Mouse (Mus musculus) thymus, postnatal 14 days (tissue): ENCODE measurements around the gene Kctd3.
"Not testable (repeated sequence)": the region's sequence is repeated elsewhere in the genome, so short reads cannot be mapped to it uniquely, and the experiment has no call there.

Experiments used
- DNase-seq: peaks from one replicate; pipeline ENCODE4 v3.0.0; 2021

The Kctd3 gene

DNA sequence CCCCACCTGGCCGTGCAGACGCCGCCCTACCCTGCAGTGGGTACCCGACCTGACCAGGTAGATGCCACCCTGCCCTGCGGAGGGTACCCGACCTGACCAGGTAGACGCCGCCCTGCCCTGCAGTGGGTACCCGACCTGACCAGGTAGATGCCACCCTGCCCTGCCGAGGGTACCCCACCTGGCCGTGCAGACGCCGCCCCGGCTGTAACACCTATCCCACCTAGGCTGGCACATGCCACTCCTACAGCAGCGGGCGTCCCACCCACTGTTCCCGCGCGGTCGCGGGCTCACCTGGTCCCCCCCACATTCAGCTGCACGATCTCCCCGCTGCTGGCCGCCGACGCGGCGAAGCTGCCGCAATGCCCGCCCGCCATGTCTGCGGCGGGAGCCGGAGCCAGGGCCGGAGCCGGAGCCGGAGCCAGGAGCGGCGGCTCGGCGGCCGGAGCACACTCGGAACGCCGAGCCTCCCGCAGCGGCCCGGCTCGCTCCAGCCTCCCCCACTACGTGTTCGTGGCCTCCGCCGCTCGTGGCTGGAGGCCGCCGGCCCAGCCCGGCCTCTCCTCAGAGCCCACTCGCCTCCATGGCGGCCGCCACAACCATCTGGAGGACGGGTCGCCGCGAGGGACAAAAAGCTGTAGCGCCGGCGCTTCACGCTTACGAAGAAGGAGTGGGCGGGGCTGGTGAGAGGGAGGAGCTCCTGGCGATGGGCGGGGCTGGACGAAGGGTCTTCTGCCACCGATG lies at the start of gene Kctd3:
Gene Kctd3, minus strand, starts transcription at position 603 of the 741 bp plus-strand sequence.
- peak; percentile 98 for DNase-seq

DNA sequence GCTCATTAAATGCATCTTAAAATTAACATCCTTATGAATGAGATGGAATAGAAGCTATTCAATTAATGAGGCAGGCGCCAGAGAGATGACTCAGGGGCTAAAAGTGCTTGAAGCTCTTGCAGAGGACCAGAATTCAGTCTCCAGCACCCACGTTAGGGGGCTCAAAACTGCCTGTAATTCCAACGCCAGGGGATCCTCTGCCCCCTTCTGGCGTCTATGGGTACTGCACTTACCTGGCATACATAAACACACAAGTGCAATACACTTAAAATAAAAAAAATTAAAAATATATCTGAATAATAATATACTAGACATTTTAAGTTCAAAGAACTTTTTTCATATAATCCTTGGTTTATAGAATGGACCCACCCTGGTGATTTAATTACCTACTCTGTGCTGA lies 49.8 kb upstream of the Kctd3 start:
- DNase-seq, result no peak

DNA sequence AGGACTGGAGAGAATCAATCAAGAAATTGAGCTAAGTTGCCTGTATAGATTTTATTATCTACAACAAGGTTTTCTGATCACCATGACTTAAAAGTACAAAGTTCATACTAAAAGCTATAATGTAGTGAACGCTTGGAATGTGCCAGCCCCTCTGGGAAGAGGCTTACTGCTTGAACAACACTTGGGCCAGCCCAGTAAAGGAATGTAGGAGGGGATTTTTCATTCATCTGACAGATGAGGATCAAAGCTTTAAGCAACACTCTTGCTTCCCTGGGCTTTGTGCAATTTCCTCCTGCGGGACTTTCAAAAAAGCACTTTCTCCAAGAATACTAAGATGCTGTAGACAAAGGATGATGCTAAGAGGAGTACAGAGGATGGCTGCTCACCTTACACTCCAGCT lies 48.3 kb upstream of the Kctd3 start:
- DNase-seq, result no peak

DNA sequence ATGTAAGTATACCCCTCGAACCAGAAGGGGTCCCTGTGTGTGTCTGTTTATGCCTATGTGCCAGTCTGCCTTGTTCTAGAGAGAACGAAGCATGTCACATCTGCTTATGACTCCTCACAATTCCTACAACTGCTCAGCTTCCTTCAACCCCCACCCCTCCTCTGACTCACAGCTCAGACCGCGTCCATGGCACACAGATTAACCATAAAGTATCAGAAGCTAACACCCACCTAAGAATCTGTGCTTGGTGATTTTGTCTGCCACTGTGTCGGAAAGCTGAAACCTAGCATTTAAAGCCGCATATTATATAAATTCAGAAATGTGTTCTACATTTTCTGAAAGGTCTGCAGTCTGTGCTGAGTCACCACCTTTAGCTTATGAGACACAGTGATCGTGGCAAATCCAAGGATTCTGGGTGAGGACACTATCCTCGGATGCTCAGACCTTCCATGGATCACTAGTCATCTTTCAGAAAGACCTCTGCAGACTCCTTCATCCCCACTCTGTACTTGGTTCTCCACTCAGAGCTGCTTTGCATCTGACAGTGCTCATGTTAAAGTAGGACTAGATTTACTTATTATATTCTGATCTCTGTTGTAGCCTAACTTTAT lies 47.4 kb upstream of the Kctd3 start:
- no peak for DNase-seq

DNA sequence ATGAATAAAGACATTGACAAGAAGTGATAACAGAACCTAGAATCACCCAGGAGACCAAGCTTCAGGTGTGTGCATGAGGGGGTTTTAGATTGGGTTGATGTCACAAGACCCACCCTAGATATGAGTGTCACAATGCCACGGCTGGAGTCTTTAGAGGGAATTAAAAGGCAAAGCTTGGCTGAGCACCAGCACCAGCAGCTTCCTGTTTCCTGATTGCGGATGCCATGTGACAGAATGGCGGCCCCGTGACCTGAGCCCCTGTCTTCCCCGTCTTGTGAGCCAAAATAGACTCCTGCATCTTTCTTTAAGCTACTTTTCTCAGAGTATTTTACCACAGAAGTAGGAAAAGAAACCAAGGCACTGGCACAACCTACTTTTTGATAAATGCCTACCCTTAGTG lies 46.5 kb upstream of the Kctd3 start:
- DNase-seq, result no peak

DNA sequence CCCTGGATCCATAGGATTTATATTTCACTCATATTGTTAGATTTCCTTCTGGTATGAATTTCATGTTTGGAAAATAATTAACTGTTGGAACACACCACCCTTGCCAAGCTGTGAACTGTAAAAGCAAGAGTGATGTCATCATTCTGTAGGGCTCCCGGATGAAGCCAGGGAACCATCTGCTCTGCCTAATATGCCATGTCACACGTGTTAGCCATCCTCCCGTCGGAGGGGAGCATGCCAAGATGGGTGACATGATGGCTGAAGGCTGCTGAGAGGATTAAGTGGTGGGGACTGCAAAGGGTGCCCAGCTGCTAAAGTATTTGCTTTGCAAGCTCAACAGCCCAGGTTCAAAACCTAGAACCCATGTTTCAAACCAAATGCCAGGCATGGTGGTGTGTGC lies 44.5 kb upstream of the Kctd3 start:
- no peak for DNase-seq

DNA sequence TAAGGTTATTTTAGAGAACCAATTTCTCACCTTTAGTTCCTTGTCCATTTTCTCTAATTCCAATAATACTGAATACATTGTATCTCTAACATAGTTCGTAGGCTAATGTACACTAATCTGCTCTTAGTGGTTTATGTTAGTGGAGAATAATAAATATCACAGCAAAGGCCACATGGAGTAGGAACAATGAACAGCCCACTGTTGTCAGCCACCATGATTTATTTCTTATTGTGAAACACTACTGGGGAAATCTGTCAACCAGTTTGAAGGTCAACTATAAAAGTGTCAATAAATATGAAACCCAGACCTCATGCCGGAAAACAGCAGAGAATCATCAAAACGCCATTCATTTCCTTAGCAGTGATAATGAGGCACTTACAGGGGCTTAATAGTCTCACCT lies 42.5 kb upstream of the Kctd3 start:
- DNase-seq, result no peak

DNA sequence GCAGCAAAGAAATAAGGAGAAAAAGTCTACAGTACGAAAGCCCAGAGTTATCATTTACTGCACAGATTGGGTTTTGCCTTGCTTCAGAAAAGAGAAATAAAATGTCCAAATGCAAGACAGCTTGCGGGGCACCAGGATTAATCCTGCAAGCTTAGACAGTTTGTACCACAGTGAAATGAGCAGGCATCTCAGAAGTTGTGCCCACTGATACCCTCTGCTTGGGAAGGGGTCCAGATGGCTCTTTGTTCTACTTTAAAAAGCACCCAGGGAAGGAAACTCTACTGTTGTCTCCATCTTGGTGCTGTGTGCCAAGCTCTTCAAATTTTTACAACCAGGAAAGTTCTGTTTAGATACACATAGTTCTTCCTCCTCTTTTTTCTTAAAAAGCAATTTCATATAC lies 40.7 kb upstream of the Kctd3 start:
- no peak for DNase-seq

DNA sequence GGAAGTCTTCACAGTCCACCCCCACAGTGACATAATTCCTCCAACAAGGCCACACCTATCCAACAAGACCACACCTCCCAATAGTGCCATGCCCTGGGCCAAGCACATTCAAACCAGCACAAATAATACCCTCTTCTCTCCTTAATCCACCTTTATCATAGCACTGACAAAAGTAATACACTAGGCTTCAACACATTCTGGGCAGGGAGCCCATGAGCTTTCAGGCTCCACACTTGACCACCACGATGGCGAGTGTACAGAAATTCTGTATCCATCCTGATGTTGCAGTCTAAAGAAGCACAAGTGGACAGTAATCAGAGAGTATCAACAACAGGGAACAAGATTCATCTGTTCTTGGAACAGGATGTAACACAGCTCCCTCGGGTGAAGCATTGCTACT lies 40.3 kb upstream of the Kctd3 start:
- no peak for DNase-seq

DNA sequence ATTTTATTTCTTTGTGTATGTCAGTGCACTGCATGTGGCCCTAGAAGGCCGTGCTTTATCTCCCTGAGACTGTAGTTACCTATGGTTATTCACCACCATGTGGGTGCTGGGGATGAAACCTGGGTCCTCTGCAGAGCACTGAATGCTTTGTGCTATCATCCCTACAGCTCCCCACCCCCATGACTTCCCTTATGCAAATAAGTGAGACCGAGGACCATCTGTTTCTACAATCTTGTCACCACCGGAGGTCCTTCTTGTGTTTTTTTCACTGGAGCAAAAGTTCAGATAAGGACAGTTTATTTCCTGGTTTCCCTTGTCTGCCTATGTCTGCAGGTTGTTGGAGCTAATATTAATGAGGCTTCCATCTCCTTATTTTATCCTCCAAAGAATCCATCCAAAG lies 39.2 kb upstream of the Kctd3 start:
- DNase-seq, result no peak

DNA sequence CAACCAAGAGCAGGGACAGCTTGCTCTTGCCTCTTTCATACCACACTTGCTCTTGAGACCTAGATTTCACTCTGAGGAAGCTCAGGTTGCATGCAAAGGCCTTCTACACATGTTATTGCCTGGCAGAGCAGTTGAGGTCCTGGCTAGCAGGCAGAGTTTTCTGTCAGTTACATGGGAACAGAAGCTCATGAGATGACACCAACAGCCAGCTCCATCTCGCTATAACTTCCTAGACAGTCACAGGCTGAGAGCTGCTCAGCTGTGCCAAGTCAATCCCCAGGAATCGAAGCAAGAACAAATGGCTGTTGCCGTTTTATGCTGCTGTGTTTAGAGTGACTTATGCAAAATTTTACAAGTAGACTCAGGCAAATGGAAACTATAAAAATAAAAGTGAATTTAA lies 38.7 kb upstream of the Kctd3 start:
- DNase-seq, result no peak

DNA sequence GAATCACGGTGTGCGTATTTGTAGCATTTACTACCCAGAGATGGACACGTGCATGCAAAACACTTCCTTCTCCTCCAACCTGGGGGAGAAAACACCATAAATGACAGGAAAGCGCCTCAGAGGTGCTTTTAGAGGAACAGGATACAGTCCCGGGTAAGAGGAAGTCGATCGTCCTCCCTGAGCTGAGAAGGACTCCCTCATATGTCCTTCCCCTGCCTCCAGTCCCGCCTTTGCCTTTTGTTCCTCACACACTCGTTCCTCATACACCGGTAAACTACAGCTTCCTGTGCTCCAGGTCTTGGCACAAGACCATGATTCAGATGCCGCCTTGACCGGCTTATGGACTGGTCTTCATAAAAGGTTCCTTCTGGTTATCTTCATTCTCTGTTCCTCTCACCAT lies 33.6 kb upstream of the Kctd3 start:
- DNase-seq, result no peak

DNA sequence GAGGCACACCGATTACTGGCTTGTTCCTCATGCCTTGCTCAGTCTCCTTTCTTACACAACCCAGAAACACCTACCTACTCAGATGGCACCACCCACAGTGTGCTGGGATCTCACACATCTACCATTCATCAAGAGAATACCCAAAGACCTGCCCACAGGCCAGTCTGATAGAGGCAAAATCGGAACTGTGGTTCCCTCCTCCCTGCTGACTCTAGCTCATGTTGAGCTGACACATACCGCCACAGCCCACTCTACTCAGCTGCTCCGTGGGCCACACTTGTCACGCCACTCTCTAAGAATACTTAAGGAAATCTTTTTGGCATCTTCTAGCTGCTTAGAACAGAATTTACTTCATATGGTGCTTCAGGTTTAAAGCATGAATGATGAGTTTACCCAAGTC lies 31.7 kb upstream of the Kctd3 start:
- no peak for DNase-seq

DNA sequence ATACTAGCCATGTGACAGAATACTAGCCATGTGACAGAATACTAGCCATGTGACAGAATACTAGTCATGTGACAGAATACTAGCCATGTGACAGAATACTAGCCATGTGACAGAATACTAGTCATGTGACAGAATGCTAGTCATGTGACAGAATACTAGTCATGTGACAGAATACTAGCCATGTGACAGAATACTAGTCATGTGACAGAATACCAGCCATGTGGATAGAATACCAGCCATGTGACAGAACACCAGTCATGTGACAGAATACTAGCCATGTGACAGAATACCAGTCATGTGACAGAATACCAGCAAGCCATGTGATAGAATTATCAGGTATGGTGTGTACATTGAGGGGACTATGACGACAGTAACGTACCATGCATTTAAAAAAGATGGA lies 25.2 kb upstream of the Kctd3 start:
- not testable (repeated sequence) for DNase-seq

DNA sequence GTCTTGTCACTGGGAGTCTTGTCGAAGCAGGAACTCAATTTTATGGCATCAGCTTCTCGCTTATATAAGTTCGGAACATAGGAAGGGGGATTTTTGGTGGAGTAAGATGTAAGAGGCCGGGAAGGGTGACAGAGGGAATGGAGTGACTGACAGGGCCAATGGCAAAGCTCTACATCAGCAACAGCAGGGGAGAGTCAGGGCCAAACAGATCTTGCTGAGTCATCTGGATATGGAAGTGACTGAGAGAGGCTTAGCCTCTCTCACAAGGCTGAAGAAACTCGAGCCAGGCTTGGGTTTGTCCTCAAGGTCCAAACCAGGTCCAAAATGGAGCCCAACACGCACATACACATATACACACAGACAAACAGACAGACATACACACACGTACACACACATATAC lies 23.3 kb upstream of the Kctd3 start:
- DNase-seq, result no peak

DNA sequence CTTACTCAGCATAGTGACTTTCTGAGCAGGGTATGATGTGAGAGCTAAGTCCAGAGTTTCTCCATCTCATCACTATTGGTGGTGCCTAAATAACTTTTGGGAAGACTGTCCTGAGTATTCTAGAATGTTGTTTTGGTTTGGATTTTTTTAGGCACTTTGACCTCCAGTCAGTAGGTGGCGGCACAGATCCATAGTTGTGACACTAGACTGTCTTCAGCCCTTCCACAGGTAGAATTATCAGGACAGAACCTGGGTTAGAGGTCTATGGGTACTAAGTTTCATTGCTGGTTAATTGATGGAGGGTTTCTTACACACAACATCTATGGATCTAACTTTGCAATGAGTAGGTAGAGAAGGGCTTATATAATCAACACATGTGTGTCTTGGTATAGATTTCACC lies 20.6 kb upstream of the Kctd3 start:
- no peak for DNase-seq

DNA sequence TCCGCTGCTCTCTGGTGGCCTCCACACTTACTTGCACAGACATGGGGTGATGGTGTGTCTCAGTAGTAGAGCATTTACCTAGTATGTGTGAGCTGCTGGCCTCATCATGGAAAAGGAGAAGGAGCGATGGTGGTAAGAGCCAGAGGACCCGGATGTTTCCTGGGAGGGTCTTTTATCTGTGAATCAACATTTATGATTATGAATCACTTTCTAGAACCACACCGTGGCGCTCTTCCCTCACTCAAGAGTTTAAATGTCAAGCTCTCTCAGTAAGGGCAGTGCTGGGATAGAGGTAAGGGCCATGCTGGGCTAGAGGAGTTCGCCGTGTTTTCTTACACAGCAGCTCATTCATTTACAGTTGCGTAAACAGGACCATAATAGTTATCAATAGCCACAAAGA lies 19.2 kb upstream of the Kctd3 start:
- DNase-seq, result peak; percentile 6

DNA sequence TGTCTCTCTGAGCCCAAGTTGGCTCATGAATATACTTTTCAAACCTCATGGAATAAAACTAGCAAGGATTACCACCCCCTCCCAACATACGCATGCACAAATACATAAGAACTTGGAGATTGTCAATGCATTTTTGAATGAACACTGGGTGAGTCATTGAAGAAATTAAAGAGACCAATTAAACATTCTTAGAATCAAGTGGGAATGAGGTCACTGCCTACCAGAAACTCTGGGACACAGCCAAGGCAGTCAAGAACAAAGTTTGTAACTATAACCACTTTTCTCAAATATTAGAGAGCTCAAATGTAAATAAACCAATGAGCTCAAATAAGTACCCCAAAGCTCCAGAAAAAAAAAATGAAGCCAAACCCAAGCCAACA lies 16.1 kb upstream of the Kctd3 start:
- no peak for DNase-seq

DNA sequence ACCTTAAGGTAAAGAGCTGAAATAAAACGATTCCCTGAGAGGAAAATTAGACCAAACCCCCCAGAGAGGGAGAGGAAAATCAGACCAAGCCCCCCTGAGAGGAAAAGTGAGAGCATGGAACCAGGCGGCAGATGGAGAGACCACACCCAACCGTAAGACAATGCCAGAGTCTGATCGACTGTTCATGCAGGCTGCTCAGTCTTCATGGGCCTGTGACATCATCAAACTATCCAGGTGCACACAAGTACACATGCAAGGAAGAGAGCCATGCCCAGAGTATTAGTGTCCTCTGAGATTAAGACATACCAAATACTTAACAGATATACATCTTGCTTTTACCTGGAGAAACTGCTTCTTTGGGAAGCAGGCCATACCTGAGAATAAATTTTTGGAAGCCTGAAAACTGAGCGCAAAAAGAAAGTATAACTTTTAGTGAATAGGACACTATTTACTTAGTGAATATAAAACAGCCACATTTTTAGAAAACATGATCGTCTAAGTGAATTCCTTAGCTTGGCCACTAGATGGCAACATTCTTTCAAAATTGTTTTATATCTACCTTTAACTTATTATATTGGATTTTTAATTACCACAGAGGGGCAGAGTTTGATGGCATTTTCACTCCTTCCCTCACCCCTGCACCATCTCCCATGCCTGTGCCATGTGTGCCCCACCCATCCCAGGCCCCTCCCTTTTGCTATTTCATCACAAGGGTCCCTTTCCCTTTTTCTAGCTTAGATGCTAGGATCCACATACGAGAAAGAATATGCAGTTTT lies 15.5 kb upstream of the Kctd3 start:
- DNase-seq, result no peak

DNA sequence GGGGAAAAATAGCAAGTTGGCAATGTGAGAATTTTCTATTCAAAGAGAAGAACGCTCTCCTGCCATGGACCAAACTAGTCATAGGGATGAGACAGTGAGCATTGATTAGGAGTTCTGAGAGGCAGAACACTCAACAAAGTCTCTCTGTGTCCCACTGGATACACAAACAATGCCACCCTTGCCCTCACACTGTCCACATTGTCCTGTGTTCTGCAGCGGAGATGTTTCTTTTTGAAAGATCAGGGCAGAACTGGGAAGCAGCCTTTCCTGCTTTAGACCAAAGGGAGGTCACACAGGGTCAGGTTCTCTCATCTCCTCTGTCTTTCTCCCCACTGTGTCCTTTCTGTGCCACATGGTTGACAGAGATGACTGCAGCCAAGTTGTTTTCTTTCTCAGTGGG lies 7.7 kb upstream of the Kctd3 start:
- DNase-seq, result no peak

DNA sequence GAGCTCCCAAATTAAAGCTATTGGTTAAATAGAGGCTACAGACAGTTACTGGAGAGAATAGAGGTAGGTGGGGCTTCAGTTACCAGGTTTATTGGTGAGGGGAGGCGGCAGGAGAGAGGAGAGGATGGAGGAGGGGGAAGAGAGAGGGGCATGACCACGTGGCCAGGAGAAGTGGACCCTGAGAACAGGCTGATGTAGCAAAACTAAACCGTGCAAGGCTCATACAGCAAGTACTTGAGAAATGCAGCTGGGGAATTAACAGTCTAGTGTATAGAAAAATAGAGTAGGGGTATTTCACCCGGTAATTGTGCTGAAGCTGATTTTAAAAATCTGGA lies 5.9 kb upstream of the Kctd3 start:
- DNase-seq, result no peak

DNA sequence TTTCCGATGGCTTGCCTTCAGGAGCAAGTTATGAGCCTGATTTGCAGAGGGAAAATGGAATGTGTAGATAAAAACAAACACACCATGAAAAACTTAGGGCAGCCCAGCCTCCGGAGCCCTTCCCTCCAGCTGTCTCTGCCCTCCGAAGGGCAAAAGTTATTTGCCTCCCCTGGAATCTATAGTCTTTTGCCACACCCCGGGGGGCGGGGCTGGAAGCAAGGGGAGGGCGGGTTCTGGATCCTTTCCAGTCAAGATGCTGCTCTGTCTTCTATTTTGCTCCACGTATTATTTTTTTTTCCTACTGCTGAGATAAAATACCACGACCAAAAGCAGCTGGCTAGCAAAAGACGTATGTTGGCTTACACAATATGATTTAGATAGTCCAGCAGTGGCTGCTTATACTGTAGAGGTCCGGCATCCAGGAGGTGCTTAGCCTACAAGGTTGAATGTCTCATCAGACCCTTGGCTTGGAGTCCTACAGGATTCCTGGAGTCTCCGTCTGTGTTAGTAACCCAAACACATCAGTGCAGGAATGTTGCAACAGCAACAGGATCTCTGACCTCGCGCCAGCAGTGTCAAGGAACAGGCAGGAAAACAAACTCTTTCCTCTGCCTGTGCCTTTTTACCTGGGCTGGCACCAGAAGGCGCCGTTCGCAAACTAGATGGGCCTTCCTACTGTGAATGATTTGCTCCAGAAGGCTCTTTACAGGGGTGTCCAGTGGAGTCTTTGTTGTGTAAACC lies 5.4 kb upstream of the Kctd3 start:
- no peak for DNase-seq

DNA sequence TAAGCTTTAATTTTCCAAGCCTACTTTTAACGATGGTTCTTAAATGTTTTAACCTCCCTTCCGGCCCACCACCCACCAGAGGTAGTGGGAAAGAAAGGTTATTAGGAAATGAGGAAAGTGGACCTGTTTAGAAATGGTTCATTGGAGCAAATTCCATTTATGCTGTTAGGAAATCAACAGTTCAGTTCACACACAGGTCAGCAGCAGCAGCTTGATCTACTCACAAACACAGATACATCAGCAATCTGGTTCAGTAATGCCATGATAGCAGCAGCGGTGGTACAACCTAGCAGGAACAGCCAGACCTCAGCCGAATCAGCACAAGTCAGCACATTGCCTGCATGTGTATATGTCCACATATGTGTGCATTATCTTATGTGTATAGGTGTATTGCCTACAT lies 3.0 kb upstream of the Kctd3 start:
- DNase-seq, result no peak

DNA sequence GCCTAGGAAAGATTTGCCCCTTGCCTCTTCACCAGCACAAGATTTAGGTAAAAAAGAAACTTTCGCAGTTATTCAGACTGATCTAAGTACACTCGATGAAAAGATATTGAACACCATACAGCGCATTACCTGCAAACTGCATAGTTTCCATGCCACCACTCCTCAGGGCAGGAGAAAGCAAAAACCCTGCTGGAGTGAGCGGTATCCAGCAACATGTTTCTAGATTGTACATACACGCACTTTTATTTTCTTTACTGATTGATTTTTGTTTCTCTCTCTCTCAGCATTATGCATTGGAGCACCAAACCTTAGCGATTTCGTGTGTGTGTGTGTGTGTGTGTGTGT lies 311 bp upstream of the Kctd3 start:
- DNase-seq, result no peak
